Mouse (Mus musculus): ENCODE measurements around the gene Gm4301. TPM values are rescaled to one million over a fixed set of nuclear protein-coding genes. Genes with fewer than 3 reads are reported as not detected.

Gene Gm4301
- polyA plus RNA-seq, 1 experiment from 2014 or later: not detected

Other genes with a start within 250 kb of the Gm4301 start
- gene Gm4302, start 5.2 kb downstream of the Gm4301 start, polyA plus RNA-seq (2014; fragmentation: Nextera tagmentation; extraction: Ambion mirVana): not detected in 2 replicates
- gene Gm4303, start 10.3 kb downstream of the Gm4301 start, polyA plus RNA-seq (2014; fragmentation: Nextera tagmentation; extraction: Ambion mirVana): not detected in 2 replicates
- not detected in 2 replicates for gene Gm4305, start 15.4 kb downstream of the Gm4301 start, polyA plus RNA-seq (2014; fragmentation: Nextera tagmentation; extraction: Ambion mirVana)
- not detected in 2 replicates for gene Gm4307, start 25.7 kb downstream of the Gm4301 start, polyA plus RNA-seq (2014; fragmentation: Nextera tagmentation; extraction: Ambion mirVana)
- not detected in 2 replicates for gene Gm4312, start 46.9 kb downstream of the Gm4301 start, polyA plus RNA-seq (2014; fragmentation: Nextera tagmentation; extraction: Ambion mirVana)
- gene Tmtc3, start 151.7 kb downstream of the Gm4301 start, polyA plus RNA-seq (2014; fragmentation: Nextera tagmentation; extraction: Ambion mirVana): 18.7 and 20.4 TPM in 2 replicates
- 7.6 and 7.7 TPM in 2 replicates for gene Cep290, start 151.9 kb downstream of the Gm4301 start, polyA plus RNA-seq (2014; fragmentation: Nextera tagmentation; extraction: Ambion mirVana)